Mouse (Mus musculus): ENCODE measurements around the gene Rfx4.

The Rfx4 gene

DNA sequence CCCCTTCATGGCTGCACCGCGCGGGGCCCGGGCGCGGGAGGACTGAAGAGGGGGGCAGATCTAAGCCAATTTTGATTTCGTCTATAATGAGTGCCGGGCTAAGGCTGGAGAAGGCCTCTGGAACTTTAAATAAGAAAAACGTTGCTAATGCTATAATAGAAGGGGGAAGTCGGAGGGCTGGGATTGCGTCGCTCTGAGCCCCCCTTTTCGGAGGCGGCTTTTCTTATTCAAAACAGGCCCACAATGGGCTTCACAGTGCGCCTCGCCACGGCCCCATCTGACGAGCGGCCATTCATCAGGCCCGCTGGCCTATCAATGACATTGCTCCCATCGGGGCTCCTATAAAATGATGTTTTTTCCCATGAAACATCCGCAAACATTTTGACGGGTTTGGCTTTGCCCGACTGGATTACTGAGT, at the start of gene Rfx4:
Gene Rfx4 (plus strand): TSS at position 277 of the 418 bp plus-strand sequence.
- no peak for DNase-seq (ENCODE audit: low spot score)

GRCm38 (mm10) chr10:84706543-84706942, 49.3 kb upstream of the Rfx4 start:
- DNase-seq (ENCODE audit: low spot score): no peak

GRCm38 (mm10) chr10:84707226-84707625, 48.6 kb upstream of the Rfx4 start:
- DNase-seq (ENCODE audit: low spot score): no peak

GRCm38 (mm10) chr10:84707752-84708530, 47.9 kb upstream of the Rfx4 start:
- DNase-seq (ENCODE audit: low spot score): no peak

DNA sequence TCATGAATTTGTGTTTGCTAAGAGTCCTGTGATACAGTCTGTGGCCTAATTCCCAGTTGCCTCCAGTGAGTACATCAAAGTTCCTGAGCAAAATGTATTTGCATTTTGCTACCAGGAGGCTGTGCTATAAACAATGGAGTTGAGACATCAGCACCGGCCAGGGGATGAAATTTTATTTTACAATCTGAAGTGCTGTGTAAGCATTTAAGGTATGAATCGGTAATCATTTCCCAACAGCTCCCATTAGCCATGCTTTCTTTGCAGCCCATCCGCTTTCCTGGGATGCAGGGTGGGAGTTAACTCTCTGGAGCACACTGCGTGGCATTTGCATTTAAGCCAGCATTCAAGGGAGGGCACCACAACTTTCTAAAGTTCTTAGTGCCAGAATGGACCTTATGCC, 45.7 kb upstream of the Rfx4 start:
- no peak for DNase-seq (ENCODE audit: low spot score)

DNA sequence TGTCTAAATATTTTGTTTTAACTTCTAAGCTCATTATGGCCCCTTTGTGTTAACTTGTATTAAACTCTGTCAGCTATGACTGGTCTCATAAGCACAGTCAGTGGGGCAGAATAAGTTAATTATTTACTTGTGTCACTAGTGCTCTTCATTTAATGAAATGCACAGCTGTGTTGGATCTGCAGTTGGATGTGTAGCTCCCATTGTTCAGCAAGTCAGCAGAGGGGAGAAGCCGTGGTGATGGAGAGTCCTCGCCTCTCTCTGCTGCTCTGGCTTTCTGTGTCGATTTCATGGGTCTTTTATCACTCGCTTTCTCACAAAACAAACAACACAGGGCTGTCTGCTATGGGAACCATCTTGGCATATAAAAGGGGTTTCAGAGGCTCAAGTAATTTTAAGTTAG, 45.0 kb upstream of the Rfx4 start:
- DNase-seq (ENCODE audit: low spot score): no peak

DNA sequence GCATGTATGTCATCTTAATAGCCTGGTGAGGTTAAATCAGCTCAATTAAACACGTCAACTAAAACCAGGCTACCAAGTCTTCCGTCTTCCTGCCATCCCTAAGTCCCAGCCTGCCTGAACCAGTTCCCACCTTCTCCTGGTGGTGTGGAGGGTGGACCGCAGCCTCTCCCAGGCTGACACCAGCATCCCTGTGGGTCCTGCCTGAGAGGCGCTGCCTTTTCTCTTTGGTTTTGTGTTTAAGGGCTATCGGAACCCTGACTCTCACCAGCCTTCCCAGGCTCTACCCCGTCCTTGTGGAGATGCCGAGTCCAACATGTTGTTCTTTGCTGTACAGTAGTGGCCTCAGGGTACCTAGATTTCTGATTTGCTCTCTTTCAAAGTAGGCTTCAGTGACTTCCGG, 44.4 kb upstream of the Rfx4 start:
- DNase-seq (ENCODE audit: low spot score): no peak

- DNase-seq (ENCODE audit: low spot score): no peak
Observed at GRCm38 (mm10) chr10:84711940-84712339, 43.9 kb upstream of the Rfx4 start.

DNA sequence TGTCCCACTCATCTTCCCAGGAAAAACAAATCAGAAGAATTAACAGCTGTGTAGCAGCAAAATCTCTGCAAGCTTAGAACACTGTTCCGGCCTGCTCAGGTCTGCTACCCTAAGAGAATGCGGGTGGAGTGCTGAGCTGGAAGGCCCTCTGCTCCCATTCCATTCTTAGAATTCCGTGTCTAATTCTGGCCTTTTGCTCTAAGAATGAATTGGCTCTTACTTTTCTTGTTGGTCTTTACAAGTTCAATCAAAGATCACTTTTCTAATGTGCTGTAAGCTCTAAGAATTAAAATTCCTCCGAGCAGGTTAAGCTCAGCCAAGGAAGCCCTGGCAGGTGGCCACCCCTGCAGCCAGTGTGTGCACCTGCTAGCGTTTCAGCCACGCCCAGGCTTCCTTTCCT, 43.3 kb upstream of the Rfx4 start:
- DNase-seq (ENCODE audit: low spot score): no peak

DNA sequence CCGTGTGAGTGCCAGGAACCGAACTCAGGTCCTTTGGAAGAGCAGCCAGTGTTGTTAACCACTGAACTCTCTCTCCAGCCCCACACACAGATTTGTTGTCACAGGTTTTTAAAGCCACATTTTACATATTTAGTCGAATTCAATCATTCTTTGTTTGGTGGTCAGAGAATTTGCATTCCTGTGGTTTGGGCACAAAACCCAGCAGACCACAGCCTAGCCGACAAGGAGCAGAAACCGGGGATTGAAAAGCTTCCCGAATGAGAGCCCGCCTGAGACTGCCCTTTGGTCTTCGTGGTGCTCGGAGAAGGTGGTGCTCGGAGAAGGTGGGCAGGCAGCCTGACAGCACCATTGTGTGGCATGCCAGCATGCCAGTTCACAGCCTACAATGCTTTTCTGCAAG, 42.8 kb upstream of the Rfx4 start:
- DNase-seq (ENCODE audit: low spot score): no peak

GRCm38 (mm10) chr10:84715639-84716038, 40.2 kb upstream of the Rfx4 start:
- DNase-seq (ENCODE audit: low spot score): no peak

DNA sequence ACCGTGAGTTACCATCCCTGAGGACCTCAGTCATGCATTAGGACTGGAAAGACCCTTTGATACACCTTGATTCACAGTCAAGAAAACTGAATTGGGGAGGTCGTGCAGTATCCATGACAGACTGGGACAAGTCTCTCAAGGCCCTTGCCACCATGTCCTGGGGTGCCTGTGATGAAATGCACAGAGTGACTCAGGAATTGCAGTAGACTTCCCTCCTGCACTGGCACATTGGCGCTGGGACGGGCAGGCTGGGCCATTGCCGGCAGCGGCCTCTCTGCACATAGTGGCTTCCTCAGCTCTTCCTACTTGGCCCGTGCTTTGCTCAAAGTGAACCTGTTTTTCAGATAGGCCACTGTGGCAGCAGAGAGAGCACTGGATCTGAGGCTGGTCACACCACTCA, 39.3 kb upstream of the Rfx4 start:
- no peak for DNase-seq (ENCODE audit: low spot score)

- no peak for DNase-seq (ENCODE audit: low spot score)
Observed at GRCm38 (mm10) chr10:84722711-84723110, 33.2 kb upstream of the Rfx4 start.

DNA sequence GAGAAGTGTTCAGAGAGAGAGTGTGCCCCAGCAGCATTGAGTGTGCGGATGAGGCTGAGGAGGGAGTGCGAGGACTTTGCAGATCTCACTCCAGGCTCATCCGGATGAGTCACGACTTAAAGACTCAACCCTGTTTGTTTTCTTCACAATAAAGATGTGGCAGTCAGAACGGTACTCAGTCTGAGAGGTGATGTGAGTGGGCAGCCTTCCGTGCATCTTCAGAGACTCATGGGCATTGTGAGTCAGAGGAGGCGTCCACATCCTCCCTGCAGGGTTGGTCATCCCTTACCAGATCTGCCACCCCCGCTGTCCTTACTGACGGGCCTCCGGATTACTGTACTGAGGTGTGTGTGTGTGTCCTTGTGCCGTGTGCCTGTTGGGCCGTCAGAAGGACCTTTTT, 28.9 kb upstream of the Rfx4 start:
- DNase-seq (ENCODE audit: low spot score): no peak

DNA sequence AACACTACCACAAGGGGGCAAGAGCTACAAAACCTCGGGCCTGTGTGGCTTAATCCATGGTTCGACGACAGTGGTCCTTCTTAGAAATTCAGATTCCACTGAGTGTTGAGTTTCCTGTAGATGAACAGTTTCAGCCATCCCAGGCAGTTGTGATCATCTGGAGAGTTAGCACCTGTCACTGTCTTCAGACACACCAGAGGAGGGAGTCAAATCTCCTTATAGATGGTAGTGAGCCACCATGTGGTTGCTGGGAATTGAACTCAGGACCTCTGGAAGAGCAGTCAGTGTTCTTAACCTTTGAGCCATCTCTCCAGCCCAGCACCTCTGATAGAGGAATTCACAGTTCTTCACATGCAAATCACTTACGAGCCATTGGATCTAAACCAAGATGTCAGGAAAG, 28.1 kb upstream of the Rfx4 start:
- no peak for DNase-seq (ENCODE audit: low spot score)

DNA sequence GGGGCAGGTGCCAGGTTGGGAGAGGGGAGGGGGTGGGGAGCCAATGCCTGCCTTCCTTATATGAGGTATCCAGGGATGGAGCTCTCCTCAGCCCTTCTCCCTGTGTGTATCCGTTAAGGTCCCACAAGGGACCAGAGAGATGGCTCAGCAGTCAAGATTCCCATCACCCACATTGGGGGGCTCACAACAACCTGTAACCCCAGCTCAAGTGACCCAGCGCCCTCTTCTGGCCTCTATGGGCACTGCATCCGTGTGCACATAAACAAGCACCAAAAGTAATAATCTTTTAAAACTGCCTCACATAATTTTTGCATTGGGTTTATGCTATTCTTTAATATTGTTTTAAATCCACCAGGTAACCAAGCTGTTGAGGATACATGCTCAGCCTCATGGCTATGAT, 25.8 kb upstream of the Rfx4 start:
- no peak for DNase-seq (ENCODE audit: low spot score)

DNA sequence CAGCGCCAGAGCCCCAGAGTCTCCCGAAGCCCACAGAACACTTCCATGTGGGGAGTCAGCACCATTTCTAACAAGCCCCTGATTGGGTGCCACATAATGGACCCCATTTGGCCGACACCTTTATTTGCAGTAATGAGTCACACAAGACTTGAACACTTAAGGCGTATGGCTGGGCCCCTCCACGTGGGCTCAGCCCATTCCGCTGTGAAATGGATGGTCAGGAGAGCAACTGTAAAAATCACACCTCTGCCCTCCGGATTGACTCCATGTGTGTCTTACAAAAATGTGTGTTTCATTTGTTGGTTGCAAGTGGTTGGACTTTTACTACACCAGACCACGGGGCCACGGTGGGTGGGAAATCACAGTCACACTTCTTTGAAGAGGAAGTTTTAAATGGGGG, 24.9 kb upstream of the Rfx4 start:
- DNase-seq (ENCODE audit: low spot score): no peak

DNA sequence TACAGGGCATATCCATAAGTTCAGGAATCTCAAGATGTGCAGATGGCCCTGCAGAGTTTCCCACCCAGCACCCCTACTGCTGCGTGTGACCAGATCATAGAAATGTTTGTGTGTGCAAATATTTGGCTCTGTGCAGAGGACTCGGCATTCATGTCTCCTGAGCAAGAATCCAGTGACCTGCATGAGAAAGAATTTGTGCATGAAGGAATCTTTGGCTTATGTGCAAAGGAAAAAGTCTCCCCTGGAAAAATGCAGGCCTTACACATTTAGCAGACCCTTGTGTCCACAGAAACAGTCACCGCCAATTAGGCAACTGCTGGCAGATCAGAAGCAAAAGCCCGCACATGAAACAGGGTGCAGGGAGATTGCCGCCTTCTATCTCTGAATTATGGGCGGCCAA, 22.4 kb upstream of the Rfx4 start:
- no peak for DNase-seq (ENCODE audit: low spot score)

DNA sequence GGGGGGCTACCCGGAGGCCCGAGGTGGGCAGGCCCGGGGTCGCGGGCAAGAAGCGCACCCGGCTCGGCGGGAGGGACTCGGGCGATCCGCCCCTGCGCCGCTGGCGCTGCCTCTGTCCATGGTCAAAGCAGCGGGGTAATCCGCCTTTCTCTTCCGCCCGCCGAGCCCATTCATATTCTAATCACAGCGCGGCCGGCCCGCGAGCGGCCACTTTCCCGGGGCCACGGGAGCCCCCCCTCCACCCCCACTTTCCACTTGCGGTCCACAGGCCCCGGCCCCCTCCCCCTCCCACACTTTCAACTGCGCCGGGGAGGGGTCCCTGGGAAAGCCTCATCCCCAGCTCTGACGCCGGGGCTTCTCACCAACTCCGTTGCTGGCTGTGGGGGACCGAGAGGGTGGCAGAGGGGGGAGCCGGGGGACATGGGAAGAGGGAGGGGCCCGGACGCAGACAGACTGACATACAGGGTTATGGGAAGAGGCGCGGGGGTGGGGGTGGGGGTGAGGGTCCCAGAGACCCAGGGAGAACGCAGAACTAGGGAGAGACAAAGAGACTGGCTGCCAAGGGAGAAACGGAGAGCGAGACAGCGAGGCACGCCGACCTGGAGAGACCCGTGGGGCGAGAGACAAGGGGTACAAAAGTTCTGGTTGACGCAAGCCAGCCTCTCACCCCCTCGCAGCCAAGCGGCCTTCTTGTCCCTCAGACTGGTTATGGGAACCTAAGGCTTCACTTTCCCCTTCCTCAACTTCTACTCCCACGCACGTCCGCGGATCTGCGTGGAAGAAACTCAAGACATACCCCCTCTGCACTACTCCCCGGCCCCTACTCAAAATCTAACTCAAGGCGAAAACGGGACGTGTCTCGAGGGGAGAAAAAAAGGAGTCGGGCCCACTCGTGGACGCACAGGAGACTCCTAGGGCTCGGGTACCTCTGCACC, 744 bp upstream of the Rfx4 start:
- no peak for DNase-seq (ENCODE audit: low spot score)

DNA sequence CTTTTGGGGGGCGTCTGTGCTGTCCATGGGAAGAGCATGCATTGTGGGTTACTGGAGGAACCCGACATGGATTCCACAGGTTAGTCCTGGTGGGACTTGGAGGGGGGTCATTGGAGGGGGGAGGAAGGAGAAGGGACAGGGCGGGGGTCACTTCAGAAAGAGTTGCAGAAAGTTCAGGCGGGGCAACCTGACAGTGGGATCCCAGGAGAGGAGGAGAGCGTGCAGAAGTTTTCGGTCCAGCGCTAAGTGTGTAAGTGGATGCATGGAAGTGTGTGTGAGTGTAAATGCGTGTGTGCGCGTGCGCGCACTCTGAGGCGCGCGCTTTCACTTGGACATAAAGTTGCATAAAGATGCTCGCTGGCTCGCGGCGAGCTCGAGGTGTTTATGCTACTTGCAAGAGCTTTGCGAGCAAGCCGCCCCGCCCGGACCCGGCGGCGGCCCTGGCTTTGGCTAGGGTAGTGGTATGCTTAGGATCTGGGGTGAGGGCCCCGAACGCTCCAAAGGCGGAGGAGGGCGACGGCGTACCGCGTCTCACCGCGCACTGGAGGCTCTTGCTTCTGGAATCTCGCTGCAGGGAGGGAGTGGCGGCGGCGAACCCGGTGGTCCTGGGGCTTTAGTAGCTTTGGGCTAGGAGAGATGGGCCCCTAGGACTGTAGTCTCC, 703 bp downstream of the Rfx4 start:
- no peak for DNase-seq (ENCODE audit: low spot score)

DNA sequence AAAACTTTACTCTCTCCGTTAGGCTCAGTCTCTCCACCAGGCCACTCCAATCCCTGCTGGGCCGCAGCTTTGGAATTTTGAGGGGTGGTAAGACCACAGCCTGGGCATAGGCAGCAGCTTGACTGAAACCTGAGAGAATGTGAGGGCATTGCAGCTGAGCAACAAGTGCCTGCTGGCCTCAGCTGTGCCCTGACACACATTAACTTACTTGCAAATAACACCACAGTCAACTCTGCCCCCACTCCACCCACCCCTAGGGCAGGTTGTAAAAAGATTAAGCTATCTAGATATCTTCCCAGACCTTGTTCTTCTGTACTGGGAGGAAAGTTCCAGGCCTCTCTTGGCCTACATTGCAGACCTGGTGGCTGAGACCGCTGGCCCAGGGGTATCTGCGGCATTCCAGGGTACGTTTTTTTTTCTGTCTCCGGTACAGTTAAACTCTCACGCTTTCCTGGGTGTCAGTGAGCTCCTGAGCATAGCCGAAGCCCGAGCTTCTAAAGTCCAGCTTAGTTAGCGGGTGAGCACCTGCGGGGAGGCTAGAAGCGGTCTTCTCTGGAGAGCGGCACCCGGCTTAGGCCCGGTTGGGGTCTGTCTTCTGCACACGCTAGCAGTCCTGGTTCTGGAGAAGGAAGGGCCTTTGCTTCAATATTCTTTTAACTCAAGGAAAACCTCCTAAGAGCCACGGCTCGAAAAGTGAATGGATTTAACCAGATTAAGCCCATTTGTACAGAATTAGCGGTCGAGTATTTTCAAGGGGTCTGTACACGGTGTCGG, 1.8 kb downstream of the Rfx4 start:
- no peak for DNase-seq (ENCODE audit: low spot score)

DNA sequence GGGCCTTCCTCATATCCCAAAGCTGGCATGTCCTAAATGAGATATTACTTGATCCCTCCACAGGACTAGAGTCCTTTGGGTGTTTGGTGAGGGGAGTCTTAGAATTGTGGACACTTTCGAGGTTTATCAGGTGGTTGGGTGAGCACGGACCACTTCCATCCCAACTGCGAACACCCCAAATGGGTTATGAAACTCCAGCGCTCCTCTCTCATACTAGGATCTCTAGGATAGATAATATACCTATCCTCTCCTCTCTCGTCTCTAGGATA, 2.3 kb downstream of the Rfx4 start:
- DNase-seq (ENCODE audit: low spot score): no peak
